ENCODE assay signal across 8 mouse cellular contexts in the genomic region with DNA sequence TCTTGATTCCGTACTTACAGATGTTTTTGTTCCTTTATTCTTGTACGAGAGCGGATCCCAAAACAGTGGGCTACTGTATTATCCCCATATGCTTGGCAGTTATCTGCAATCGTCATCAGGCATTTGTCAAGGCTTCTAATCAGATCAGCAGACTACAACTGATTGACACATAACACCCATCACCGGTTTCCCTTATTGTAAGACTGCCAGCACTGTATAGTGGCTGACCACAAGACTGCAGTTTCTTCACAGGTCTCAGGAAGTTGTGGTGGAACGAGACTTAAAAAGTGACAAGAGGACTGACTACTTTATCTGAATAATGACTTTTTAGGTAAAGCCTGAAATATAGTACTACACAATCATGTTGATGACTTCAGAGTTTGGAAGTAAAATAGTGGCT. TPM values are rescaled to one million over a fixed set of nuclear protein-coding genes. Genes with fewer than 3 reads are reported as not detected.
DNase-seq lines count a peak whose midpoint lies in the region; ATAC-seq lines count a peak whose summit lies in the region.

No protein-coding gene starts in this region.

- H3K36me3 ChIP-seq in embryonic facial prominence, embryonic 12.5 days, result peaks cover 6% of the 10 kb centered on the region; the same call in 1 of the 2 replicates
- H3K36me3 ChIP-seq in limb, embryonic 12.5 days, result peaks cover 19% of the 10 kb centered on the region; the same call in 1 of the 2 replicates
- peaks cover 25% of the 10 kb centered on the region for H3K36me3 ChIP-seq in neural tube, embryonic 13.5 days

- H3K27ac ChIP-seq in embryonic facial prominence, embryonic 12.5 days, result no peak overlapping the region
- H3K27ac ChIP-seq in limb, embryonic 12.5 days, result no peak overlapping the region
- H3K27ac ChIP-seq in neural tube, embryonic 13.5 days (replicated peaks), result no peak overlapping the region

- no peak for ATAC-seq in embryonic facial prominence, embryonic 12.5 days (ENCODE audit: insufficient number of reproducible peaks, insufficient read depth, low FRiP score, low TSS enrichment)
- ATAC-seq in limb, embryonic 12.5 days (ENCODE audit: insufficient number of reproducible peaks, insufficient read depth, low FRiP score, low TSS enrichment, low read depth), result no peak
- ATAC-seq in neural tube, embryonic 13.5 days (ENCODE audit: low read depth), result no peak

- peak; percentile 35 to 57 for DNase-seq in spleen, postnatal 36 days (ENCODE audit: low spot score in 2 of 2)
- DNase-seq in spleen, postnatal 10 days (ENCODE audit: low spot score in 2 of 2), result no peak
- no peak for DNase-seq in cerebellum, postnatal 25 days
- DNase-seq in adrenal gland, adult 8-10 months, result no peak
- no peak for DNase-seq in gastrocnemius, postnatal 10 days

- no peaks in the 10 kb centered on the region for H3K27me3 ChIP-seq in embryonic facial prominence, embryonic 12.5 days
- H3K27me3 ChIP-seq in limb, embryonic 12.5 days, result no peaks in the 10 kb centered on the region
- no peaks in the 10 kb centered on the region for H3K27me3 ChIP-seq in neural tube, embryonic 13.5 days

- no peak overlapping the region for H3K9ac ChIP-seq in embryonic facial prominence, embryonic 12.5 days
- peak overlapping the region; percentile 82; the same call in 1 of the 2 replicates for H3K9ac ChIP-seq in limb, embryonic 12.5 days (replicated peaks)
- peak overlapping the region; percentile 92; the same call in 1 of the 2 replicates for H3K9ac ChIP-seq in neural tube, embryonic 13.5 days

- 55% methylated on average over 6 of the region's 6 CpGs for WGBS in embryonic facial prominence, embryonic 12.5 days
- 68% methylated on average over 6 of the region's 6 CpGs for WGBS in limb, embryonic 12.5 days
- 72% methylated on average over 6 of the region's 6 CpGs for WGBS in neural tube, embryonic 13.5 days

- H3K4me3 ChIP-seq in embryonic facial prominence, embryonic 12.5 days, result no peak overlapping the region
- peak overlapping the region; percentile 80; the same call in 1 of the 2 replicates for H3K4me3 ChIP-seq in limb, embryonic 12.5 days (replicated peaks)
- H3K4me3 ChIP-seq in neural tube, embryonic 13.5 days, result no peak overlapping the region

- no peaks in the 10 kb centered on the region for H3K9me3 ChIP-seq in embryonic facial prominence, embryonic 12.5 days
- no peaks in the 10 kb centered on the region for H3K9me3 ChIP-seq in limb, embryonic 12.5 days
- H3K9me3 ChIP-seq in neural tube, embryonic 13.5 days, result no peaks in the 10 kb centered on the region

- peaks cover 17% of the 10 kb centered on the region for H3K4me1 ChIP-seq in embryonic facial prominence, embryonic 12.5 days
- peaks cover 21% of the 10 kb centered on the region for H3K4me1 ChIP-seq in limb, embryonic 12.5 days (replicated peaks)
- peaks cover 27% of the 10 kb centered on the region for H3K4me1 ChIP-seq in neural tube, embryonic 13.5 days (replicated peaks)

- H3K4me2 ChIP-seq in embryonic facial prominence, embryonic 12.5 days (replicated peaks), result peak overlapping the region; percentile 66; the same call in 1 of the 2 replicates
- H3K4me2 ChIP-seq in limb, embryonic 12.5 days, result peak overlapping the region; percentile 84
- H3K4me2 ChIP-seq in neural tube, embryonic 13.5 days, result peak overlapping the region; percentile 88

RNA-seq across cellular contexts. Expression of gene Tmem251, which starts 1.3 kb away (rescaled TPM):
- 10.4 and 11.0 TPM in 2 replicates for polyA plus RNA-seq in embryonic facial prominence, embryonic 12.5 days (2016; fragmentation: Nextera tagmentation; extraction: Ambion mirVana)
- 11.1 and 11.5 TPM in 2 replicates for polyA plus RNA-seq in limb, embryonic 12.5 days (2016; fragmentation: Nextera tagmentation; extraction: Ambion mirVana)
- polyA plus RNA-seq in neural tube, embryonic 13.5 days (2015; fragmentation: Nextera tagmentation; extraction: Ambion mirVana), result 11.0 and 13.3 TPM in 2 replicates
- 1 to 10 TPM; 7.2 to 8.8 (median 7.7) TPM for total RNA-seq in adrenal gland, adult 8-10 months (2022)
- total RNA-seq in gastrocnemius, postnatal 10 days (2021), result 1 to 10 TPM; 2.3 to 2.7 TPM

RNA-seq across cellular contexts. Expression of gene Moap1, which starts 1.4 kb away (rescaled TPM):
- polyA plus RNA-seq in embryonic facial prominence, embryonic 12.5 days (2016; fragmentation: Nextera tagmentation; extraction: Ambion mirVana), result 30.4 and 32.6 TPM in 2 replicates
- 26.0 and 34.1 TPM in 2 replicates for polyA plus RNA-seq in limb, embryonic 12.5 days (2016; fragmentation: Nextera tagmentation; extraction: Ambion mirVana)
- 53.0 and 58.6 TPM in 2 replicates for polyA plus RNA-seq in neural tube, embryonic 13.5 days (2015; fragmentation: Nextera tagmentation; extraction: Ambion mirVana)
- 10 to 100 TPM in 3 of 4 experiments, 1 to 10 TPM in 1; 8.2 to 13.6 (median 11.5) TPM for total RNA-seq in adrenal gland, adult 8-10 months (2022)
- 1 to 10 TPM; 6.4 to 6.8 TPM for total RNA-seq in gastrocnemius, postnatal 10 days (2021)

RNA-seq across cellular contexts. Expression of gene Gm28051, which starts 12.7 kb away (rescaled TPM):
- polyA plus RNA-seq in embryonic facial prominence, embryonic 12.5 days (2016; fragmentation: Nextera tagmentation; extraction: Ambion mirVana), result not detected in 2 replicates
- not detected in 2 replicates for polyA plus RNA-seq in limb, embryonic 12.5 days (2016; fragmentation: Nextera tagmentation; extraction: Ambion mirVana)
- not detected in 2 replicates for polyA plus RNA-seq in neural tube, embryonic 13.5 days (2015; fragmentation: Nextera tagmentation; extraction: Ambion mirVana)
- not detected for total RNA-seq in adrenal gland, adult 8-10 months (2022)
- total RNA-seq in gastrocnemius, postnatal 10 days (2021), result not detected

RNA-seq across cellular contexts. Expression of gene Gon7, which starts 12.8 kb away (rescaled TPM):
- 35.3 and 42.2 TPM in 2 replicates for polyA plus RNA-seq in embryonic facial prominence, embryonic 12.5 days (2016; fragmentation: Nextera tagmentation; extraction: Ambion mirVana)
- polyA plus RNA-seq in limb, embryonic 12.5 days (2016; fragmentation: Nextera tagmentation; extraction: Ambion mirVana), result 39.9 and 46.3 TPM in 2 replicates
- 50.3 and 50.8 TPM in 2 replicates for polyA plus RNA-seq in neural tube, embryonic 13.5 days (2015; fragmentation: Nextera tagmentation; extraction: Ambion mirVana)
- 10 to 100 TPM; 12.1 to 16.5 (median 14.6) TPM for total RNA-seq in adrenal gland, adult 8-10 months (2022)
- total RNA-seq in gastrocnemius, postnatal 10 days (2021), result 1 to 10 TPM; 6.7 to 7.4 TPM

RNA-seq across cellular contexts. Expression of gene Ubr7, which starts 12.9 kb away (rescaled TPM):
- polyA plus RNA-seq in embryonic facial prominence, embryonic 12.5 days (2016; fragmentation: Nextera tagmentation; extraction: Ambion mirVana), result 45.6 and 51.6 TPM in 2 replicates
- 46.7 and 47.7 TPM in 2 replicates for polyA plus RNA-seq in limb, embryonic 12.5 days (2016; fragmentation: Nextera tagmentation; extraction: Ambion mirVana)
- 39.0 and 40.9 TPM in 2 replicates for polyA plus RNA-seq in neural tube, embryonic 13.5 days (2015; fragmentation: Nextera tagmentation; extraction: Ambion mirVana)
- 10 to 100 TPM; 30.2 to 41.2 (median 36.3) TPM for total RNA-seq in adrenal gland, adult 8-10 months (2022)
- 10 to 100 TPM; 15.2 to 17.7 TPM for total RNA-seq in gastrocnemius, postnatal 10 days (2021)

Comparison
In these comparisons a context has a peak if more than half of its experiments do, and no peak if none do; other contexts are left out.
1. DNase-seq: peak in spleen, postnatal 36 days (2 of 2); none in spleen, postnatal 10 days (0 of 2), cerebellum, postnatal 25 days (0 of 2), adrenal gland, adult 8-10 months (single experiment) and gastrocnemius, postnatal 10 days (single experiment).
2. Peak in every context shown above with its lines, with median percentiles within 50 percentile points of each other: H3K4me2 ChIP-seq.